Mouse (Mus musculus): ENCODE data around the gene Tppp3. TPM values are rescaled to one million over a fixed set of nuclear protein-coding genes. Genes with fewer than 3 reads are reported as not detected.

Tppp3 gene
- 38.1 and 39.3 TPM in 2 replicates for polyA plus RNA-seq (2015; fragmentation: Nextera tagmentation; extraction: Ambion mirVana)

GRCm38 (mm10) chr8:105471314-105472015, at the start of gene Tppp3:
TSS of gene Tppp3 (minus strand) at chr8:105471526.
- H3K4me1 ChIP-seq (replicated peaks), result peaks cover 41% of the 10 kb centered on the region
- 9% methylated on average over 25 of the region's 25 CpGs for WGBS

GRCm38 (mm10) chr8:105521061-105521460, 49.7 kb upstream of the Tppp3 start:
- no peak overlapping the region for H3K4me3 ChIP-seq (replicated peaks)

More at GRCm38 (mm10) chr8:105471314-105472015, at the start of gene Tppp3:
- peak; percentile 95 for ATAC-seq
- H3K36me3 ChIP-seq, result no peaks in the 10 kb centered on the region
- no peak within 1 kb of the TSS for H3K27ac ChIP-seq
- no peaks in the 10 kb centered on the region; the same call in 1 of the 2 replicates for H3K27me3 ChIP-seq (replicated peaks)
- peak within 1 kb of the TSS; percentile 23; the same call in 1 of the 2 replicates for H3K9ac ChIP-seq
- H3K9me3 ChIP-seq, result no peaks in the 10 kb centered on the region
- peak within 1 kb of the TSS; percentile 62 for H3K4me2 ChIP-seq (replicated peaks)
- peak within 1 kb of the TSS; percentile 31 for H3K4me3 ChIP-seq (replicated peaks)

GRCm38 (mm10) chr8:105520521-105520920, 49.2 kb upstream of the Tppp3 start:
- no peak overlapping the region for H3K4me3 ChIP-seq (replicated peaks)
- no peak for ATAC-seq
- peaks cover 4% of the 10 kb centered on the region; the same call in 1 of the 2 replicates for H3K36me3 ChIP-seq
- no peak overlapping the region for H3K9ac ChIP-seq
- no peaks in the 10 kb centered on the region for H3K9me3 ChIP-seq
- H3K4me2 ChIP-seq (replicated peaks), result no peak overlapping the region
- H3K27me3 ChIP-seq (replicated peaks), result peaks cover 11% of the 10 kb centered on the region; the same call in 1 of the 2 replicates
- H3K27ac ChIP-seq, result no peak overlapping the region
- peaks cover 34% of the 10 kb centered on the region for H3K4me1 ChIP-seq (replicated peaks)
- WGBS, result 43% methylated on average over 5 of the region's 5 CpGs

More at GRCm38 (mm10) chr8:105521061-105521460, 49.7 kb upstream of the Tppp3 start:
- 15% methylated on average over 3 of the region's 3 CpGs for WGBS
- ATAC-seq, result no peak
- H3K36me3 ChIP-seq, result peaks cover 4% of the 10 kb centered on the region; the same call in 1 of the 2 replicates
- H3K9me3 ChIP-seq, result no peaks in the 10 kb centered on the region
- H3K4me1 ChIP-seq (replicated peaks), result peaks cover 33% of the 10 kb centered on the region
- H3K9ac ChIP-seq, result no peak overlapping the region
- H3K27me3 ChIP-seq (replicated peaks), result peaks cover 11% of the 10 kb centered on the region; the same call in 1 of the 2 replicates
- H3K27ac ChIP-seq, result no peak overlapping the region
- no peak overlapping the region for H3K4me2 ChIP-seq (replicated peaks)

- Histone ChIP-seq H3K27me3 (replicated peaks) (peaks cover 11% of the 10 kb centered on the region; the same call in 1 of the 2 replicates), H3K4me2 (replicated peaks) (peak overlapping the region; percentile 100), H3K9me3 (no peaks in the 10 kb centered on the region), H3K4me1 (replicated peaks) (peaks cover 34% of the 10 kb centered on the region), H3K4me3 (replicated peaks) (peak overlapping the region; percentile 62), H3K36me3 (no peaks in the 10 kb centered on the region), H3K27ac (no peak overlapping the region), H3K9ac (peak overlapping the region; percentile 54; the same call in 1 of the 2 replicates)
- ATAC-seq, result no peak
- whole genome bisulfite sequencing, result 12% methylated on average over 2 of the region's 2 CpGs
These were observed 48.3 kb upstream of the Tppp3 start for GRCm38 (mm10) chr8:105519591-105519990.

GRCm38 (mm10) chr8:105518436-105519313, 47.3 kb upstream of the Tppp3 start, which contains the start of gene Hsd11b2:
TSS of gene Hsd11b2 (plus strand) at chr8:105518755.
- Histone ChIP-seq H3K9me3 (no peaks in the 10 kb centered on the region), H3K27me3 (replicated peaks) (peaks cover 11% of the 10 kb centered on the region; the same call in 1 of the 2 replicates), H3K4me3 (replicated peaks) (peak within 1 kb of the TSS; percentile 62), H3K9ac (peak within 1 kb of the TSS; percentile 54), H3K27ac (no peak within 1 kb of the TSS), H3K4me1 (replicated peaks) (peaks cover 34% of the 10 kb centered on the region), H3K36me3 (no peaks in the 10 kb centered on the region), H3K4me2 (replicated peaks) (peak within 1 kb of the TSS; percentile 100)
- under 1% methylated on average over 58 of the region's 68 CpGs for WGBS
- ATAC-seq, result peak; percentile 77

- H3K27ac ChIP-seq, result no peak overlapping the region
- H3K9ac ChIP-seq, result no peak overlapping the region
- no peak overlapping the region; the same call in 1 of the 2 replicates for H3K4me2 ChIP-seq (replicated peaks)
- no peak for ATAC-seq
- peaks cover 11% of the 10 kb centered on the region; the same call in 1 of the 2 replicates for H3K27me3 ChIP-seq (replicated peaks)
- H3K9me3 ChIP-seq, result no peaks in the 10 kb centered on the region
- peaks cover 34% of the 10 kb centered on the region for H3K4me1 ChIP-seq (replicated peaks)
- 38% methylated on average over 8 of the region's 8 CpGs for WGBS
- no peaks in the 10 kb centered on the region for H3K36me3 ChIP-seq
- H3K4me3 ChIP-seq (replicated peaks), result no peak overlapping the region
These were observed 46.0 kb upstream of the Tppp3 start for GRCm38 (mm10) chr8:105517346-105517745.

GRCm38 (mm10) chr8:105516018-105516645, 44.8 kb upstream of the Tppp3 start:
- ATAC-seq, result peak; percentile 60
- WGBS, result 15% methylated on average over 12 of the region's 12 CpGs
- no peaks in the 10 kb centered on the region for H3K36me3 ChIP-seq
- no peak overlapping the region for H3K27ac ChIP-seq
- peaks cover 11% of the 10 kb centered on the region; the same call in 1 of the 2 replicates for H3K27me3 ChIP-seq (replicated peaks)
- peaks cover 32% of the 10 kb centered on the region for H3K4me1 ChIP-seq (replicated peaks)
- H3K4me2 ChIP-seq (replicated peaks), result peak overlapping the region; percentile 49
- H3K9me3 ChIP-seq, result no peaks in the 10 kb centered on the region
- no peak overlapping the region for H3K4me3 ChIP-seq (replicated peaks)
- H3K9ac ChIP-seq, result 0 out of 2 replicates have a peak overlapping the region, but pooled peaks have one; percentile 23

GRCm38 (mm10) chr8:105514656-105515055, 43.3 kb upstream of the Tppp3 start:
- H3K27ac ChIP-seq, result no peak overlapping the region
- no peaks in the 10 kb centered on the region for H3K9me3 ChIP-seq
- no peak overlapping the region for H3K4me2 ChIP-seq (replicated peaks)
- H3K9ac ChIP-seq, result no peak overlapping the region
- WGBS, result 77% methylated on average over 5 of the region's 5 CpGs
- H3K4me1 ChIP-seq (replicated peaks), result peaks cover 27% of the 10 kb centered on the region
- H3K27me3 ChIP-seq (replicated peaks), result peaks cover 9% of the 10 kb centered on the region; the same call in 1 of the 2 replicates
- no peak for ATAC-seq
- H3K36me3 ChIP-seq, result no peaks in the 10 kb centered on the region
- H3K4me3 ChIP-seq (replicated peaks), result no peak overlapping the region

- WGBS, result 86% methylated on average over 6 of the region's 6 CpGs
- ATAC-seq, result no peak
- peaks cover 23% of the 10 kb centered on the region for H3K4me1 ChIP-seq (replicated peaks)
- H3K9ac ChIP-seq, result no peak overlapping the region
- 0 out of 2 replicates have a peak, but pooled peaks cover 6% of the 10 kb centered on the region for H3K27me3 ChIP-seq (replicated peaks)
- no peaks in the 10 kb centered on the region for H3K36me3 ChIP-seq
- H3K4me2 ChIP-seq (replicated peaks), result no peak overlapping the region
- H3K4me3 ChIP-seq (replicated peaks), result no peak overlapping the region
- H3K27ac ChIP-seq, result no peak overlapping the region
- H3K9me3 ChIP-seq, result no peaks in the 10 kb centered on the region
These were observed 42.9 kb upstream of the Tppp3 start for GRCm38 (mm10) chr8:105514194-105514593.

GRCm38 (mm10) chr8:105509997-105510735, 38.8 kb upstream of the Tppp3 start:
- H3K9me3 ChIP-seq, result no peaks in the 10 kb centered on the region
- no peak overlapping the region for H3K4me2 ChIP-seq (replicated peaks)
- no peaks in the 10 kb centered on the region for H3K27me3 ChIP-seq (replicated peaks)
- no peaks in the 10 kb centered on the region; the same call in 1 of the 2 replicates for H3K4me1 ChIP-seq (replicated peaks)
- no peak overlapping the region for H3K4me3 ChIP-seq (replicated peaks)
- no peak for ATAC-seq
- no peak overlapping the region for H3K9ac ChIP-seq
- H3K27ac ChIP-seq, result no peak overlapping the region
- no peaks in the 10 kb centered on the region for H3K36me3 ChIP-seq
- WGBS, result 30% methylated on average over 12 of the region's 12 CpGs

- no peaks in the 10 kb centered on the region for H3K27me3 ChIP-seq (replicated peaks)
- no peak overlapping the region for H3K27ac ChIP-seq
- no peaks in the 10 kb centered on the region; the same call in 1 of the 2 replicates for H3K4me1 ChIP-seq (replicated peaks)
- no peak for ATAC-seq
- no peak overlapping the region for H3K9ac ChIP-seq
- H3K4me3 ChIP-seq (replicated peaks), result no peak overlapping the region
- H3K4me2 ChIP-seq (replicated peaks), result no peak overlapping the region
- H3K9me3 ChIP-seq, result no peaks in the 10 kb centered on the region
- no peaks in the 10 kb centered on the region for H3K36me3 ChIP-seq
- 83% methylated on average over 1 of the region's 2 CpGs for WGBS
These were observed 37.4 kb upstream of the Tppp3 start for GRCm38 (mm10) chr8:105508758-105509157.
